Mouse (Mus musculus): ENCODE results near the gene Fbxo24.
A peak's percentile ranks its signal among the peaks of the same experiment; 100 is the strongest.

The Fbxo24 gene

GRCm38 (mm10) chr5:137628498-137629305 lies at the start of gene Fbxo24, which contains the start of the genes Lrch4 and Gm20605:
Fbxo24 (minus strand) TSS chr5:137629002.
Lrch4 (plus strand) TSS chr5:137629121.
Gm20605 (plus strand) TSS chr5:137629175.
- peak; percentile 99 for DNase-seq (ENCODE audit: low spot score)

DNA sequence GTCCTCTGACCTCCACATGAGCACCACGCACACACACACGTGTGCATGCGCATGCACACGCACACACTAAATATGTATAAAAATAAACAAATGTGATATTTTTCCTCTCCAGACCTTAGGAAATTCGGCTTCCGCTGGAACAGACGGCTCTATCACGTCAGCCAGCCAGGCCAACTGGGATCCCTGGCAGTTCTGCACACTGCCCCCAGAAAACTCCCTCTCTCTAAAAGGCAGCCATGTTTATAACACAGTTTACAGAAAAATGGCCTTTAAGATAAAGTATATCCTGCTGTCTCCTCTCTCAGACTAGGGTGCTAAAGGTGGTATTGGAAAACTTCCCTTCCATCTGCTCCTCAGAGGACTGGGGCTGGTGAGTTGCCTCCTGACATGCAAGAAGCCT lies 49.1 kb upstream of the Fbxo24 start:
- DNase-seq (ENCODE audit: low spot score), result no peak

DNA sequence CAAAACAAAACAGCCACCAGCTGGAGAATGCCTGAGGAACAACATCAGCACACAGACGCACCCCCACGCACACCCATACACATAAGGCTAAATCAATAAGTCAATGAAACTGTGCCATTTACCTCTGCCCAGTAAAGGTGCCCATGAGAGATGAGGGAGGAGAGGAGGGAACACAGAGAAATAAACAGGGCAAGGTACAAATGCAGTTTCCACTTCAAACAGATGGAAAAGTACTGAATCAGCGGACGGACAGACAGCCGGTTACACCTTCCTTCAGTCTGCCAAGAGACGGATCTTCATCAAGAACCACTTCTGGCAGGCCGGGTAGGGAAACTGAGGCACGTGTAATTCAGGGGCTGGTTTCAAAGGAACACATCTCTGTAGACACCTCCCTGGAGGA lies 46.0 kb upstream of the Fbxo24 start:
- no peak for DNase-seq (ENCODE audit: low spot score)

- no peak for DNase-seq (ENCODE audit: low spot score)
Measured at GRCm38 (mm10) chr5:137673015-137673414, 44.2 kb upstream of the Fbxo24 start.

DNA sequence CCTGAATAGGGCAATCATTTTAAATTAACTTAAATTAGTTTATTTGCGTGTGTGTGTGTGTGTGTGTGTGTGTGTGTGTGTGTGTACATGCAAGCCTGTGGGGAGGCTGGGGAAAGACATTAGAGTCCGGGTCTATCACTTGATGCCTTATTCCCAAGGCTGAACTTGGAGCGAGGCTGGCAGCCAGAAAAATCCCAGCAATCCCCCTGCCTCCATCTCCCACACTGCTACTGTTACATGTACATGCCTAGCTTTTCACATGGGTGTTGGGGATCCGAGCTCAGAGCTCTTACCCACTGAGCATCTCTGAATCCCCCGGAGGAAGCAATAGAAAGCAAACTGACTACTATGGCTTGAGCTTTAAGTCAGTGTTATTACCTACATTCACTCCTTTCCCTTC lies 43.6 kb upstream of the Fbxo24 start:
- DNase-seq (ENCODE audit: low spot score), result no peak

DNA sequence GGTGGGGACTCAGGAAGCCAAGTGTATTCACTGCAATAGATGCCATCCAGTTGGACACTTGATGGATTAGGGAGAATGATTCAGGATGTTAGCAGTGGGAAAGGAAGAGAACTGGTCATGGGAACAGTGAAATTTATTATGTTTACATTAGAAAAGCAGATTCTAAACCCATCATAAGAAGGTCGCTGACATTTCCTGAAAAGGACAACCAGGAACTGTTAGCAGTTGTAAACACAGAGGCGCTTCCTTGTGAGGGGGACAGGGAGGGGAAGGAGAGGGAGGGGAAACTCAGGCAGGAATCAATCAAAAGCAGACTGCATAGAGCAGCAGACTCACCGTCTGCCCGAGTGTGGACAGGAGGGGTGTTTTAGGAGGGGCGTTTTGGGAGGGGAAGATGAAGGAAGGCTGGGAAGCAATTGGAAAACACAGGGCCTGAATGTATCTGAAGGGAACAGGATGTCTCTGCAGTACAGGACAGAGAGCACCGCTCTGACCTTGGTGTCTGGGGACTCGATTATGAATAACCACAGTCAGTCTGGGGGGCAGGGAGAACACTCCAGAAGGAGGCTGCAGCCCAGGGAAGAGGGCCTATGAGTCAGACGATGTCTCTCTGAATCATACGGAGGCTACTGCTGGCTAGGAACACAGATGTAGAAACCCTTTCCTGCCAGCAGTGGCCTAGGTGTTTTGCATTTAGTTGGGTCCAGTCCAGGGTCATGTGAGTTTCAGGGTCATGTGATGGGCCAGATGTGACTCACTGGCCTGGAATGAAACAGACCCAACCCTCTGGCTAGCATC lies 42.8 kb upstream of the Fbxo24 start:
- peak; percentile 44 for DNase-seq (ENCODE audit: low spot score)

DNA sequence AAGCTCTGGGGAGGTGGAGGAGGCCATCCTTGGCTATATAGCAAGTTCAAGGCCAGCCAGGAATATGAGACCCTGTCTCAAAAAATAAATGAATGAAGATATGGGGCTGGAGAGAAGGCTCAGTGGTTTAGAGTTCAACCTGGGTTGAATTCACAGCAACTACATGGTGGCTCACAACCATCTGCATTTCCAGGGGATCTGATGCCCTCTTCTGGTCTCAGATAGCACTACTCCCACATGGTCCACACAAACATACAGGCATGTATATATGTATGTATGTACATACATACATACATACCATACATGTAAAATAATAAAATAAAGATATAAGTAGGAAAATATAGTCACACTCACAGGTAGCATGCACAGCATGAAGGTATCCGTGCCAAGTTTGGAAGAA lies 41.4 kb upstream of the Fbxo24 start:
- no peak for DNase-seq (ENCODE audit: low spot score)

- DNase-seq (ENCODE audit: low spot score), result no peak
Measured at GRCm38 (mm10) chr5:137668971-137669370, 40.2 kb upstream of the Fbxo24 start.

DNA sequence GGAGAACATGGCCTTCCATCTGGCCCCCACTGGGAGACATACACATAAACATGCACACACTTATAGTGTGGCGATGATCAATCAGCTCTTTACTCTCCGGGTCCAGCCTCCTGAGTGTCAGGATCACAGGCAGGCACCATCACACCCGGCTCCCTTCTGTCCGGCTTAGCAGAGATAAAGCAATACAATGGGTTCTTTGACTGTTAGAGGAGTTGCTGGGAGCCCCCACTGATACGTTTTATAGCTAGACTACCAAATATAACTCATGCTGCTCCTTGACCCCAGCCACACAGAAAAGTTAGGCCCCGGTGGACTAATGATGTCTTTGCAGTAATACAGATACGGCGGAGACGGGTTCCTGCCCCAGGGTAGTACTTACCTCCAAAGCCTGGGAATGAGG lies 34.3 kb upstream of the Fbxo24 start:
- DNase-seq (ENCODE audit: low spot score), result no peak

DNA sequence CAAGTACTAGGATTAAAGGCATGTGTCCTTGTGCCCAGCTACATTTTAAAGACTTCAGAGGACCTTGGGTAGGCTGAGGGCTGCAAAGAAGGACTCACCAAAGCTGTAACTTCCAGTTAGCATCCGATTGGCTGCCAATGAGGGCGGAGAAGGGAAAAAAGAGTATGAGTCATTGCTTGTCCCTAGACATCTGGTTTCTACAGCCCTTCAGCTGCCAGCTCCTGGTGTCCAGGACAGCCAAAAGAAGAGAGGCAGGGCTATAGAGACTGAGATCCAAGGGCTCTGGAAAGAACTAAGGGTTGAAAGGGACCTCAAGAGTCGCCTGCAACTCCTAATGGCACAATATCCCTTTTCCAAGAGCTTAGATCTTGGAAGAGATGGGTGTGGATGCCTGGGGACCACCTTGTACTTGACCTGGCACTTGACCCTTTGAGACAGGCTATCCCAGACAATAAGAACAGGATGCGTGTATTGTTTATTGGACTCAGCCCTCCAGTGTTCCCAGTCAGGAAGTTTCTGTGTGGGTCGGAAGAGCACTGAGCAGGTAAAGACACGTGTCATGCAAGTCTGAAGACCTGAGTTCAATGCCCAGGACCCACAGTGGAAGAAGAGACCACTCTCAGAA lies 31.4 kb upstream of the Fbxo24 start:
- DNase-seq (ENCODE audit: low spot score), result no peak

DNA sequence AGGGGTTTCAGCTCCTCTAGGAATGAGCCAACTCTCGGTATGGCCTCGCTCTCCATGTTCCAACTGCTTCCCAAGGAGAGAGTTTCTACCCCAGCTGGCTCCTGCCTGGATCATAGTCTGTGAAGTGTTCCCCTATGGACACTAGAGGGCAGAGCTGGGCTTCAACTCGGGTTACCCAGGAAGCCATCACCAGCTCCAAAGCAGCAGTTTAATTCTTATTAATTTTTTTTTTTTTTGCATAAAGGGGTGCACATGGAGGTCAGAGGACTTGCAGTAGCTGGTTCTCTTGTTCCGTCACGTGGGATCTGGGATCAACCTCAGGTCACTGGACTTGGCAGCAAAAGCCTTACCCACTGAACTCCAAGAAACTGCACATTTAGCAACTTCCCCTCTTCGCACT lies 28.2 kb upstream of the Fbxo24 start:
- peak; percentile 84 for DNase-seq (ENCODE audit: low spot score)

GRCm38 (mm10) chr5:137654746-137655145 lies 25.9 kb upstream of the Fbxo24 start:
- DNase-seq (ENCODE audit: low spot score), result no peak

DNA sequence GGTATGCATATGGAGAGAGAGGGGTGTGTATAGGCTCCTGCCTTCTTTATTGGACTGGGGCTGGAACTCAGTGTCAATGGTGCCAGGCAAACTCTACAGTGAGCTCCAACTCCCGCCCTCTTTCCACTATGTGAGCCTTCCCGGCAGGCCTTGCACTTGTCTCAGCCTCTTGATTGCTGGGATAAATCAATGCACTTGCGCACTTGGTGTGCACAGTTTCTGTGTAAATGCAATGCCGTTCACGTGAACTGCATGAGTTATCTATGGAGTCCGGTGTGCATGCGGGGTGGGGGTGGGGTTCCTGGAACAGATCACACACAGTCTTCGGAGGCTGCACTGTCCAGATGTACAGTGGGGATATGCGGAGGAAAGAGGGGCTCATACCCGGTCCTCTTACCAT lies 24.6 kb upstream of the Fbxo24 start:
- no peak for DNase-seq (ENCODE audit: low spot score)

GRCm38 (mm10) chr5:137652474-137652873 lies 23.7 kb upstream of the Fbxo24 start:
- DNase-seq (ENCODE audit: low spot score), result peak; percentile 78

GRCm38 (mm10) chr5:137649669-137650571 lies 21.1 kb upstream of the Fbxo24 start:
- peak; percentile 29 for DNase-seq (ENCODE audit: low spot score)

- no peak for DNase-seq (ENCODE audit: low spot score)
Measured at GRCm38 (mm10) chr5:137649251-137649650, 20.4 kb upstream of the Fbxo24 start.

DNA sequence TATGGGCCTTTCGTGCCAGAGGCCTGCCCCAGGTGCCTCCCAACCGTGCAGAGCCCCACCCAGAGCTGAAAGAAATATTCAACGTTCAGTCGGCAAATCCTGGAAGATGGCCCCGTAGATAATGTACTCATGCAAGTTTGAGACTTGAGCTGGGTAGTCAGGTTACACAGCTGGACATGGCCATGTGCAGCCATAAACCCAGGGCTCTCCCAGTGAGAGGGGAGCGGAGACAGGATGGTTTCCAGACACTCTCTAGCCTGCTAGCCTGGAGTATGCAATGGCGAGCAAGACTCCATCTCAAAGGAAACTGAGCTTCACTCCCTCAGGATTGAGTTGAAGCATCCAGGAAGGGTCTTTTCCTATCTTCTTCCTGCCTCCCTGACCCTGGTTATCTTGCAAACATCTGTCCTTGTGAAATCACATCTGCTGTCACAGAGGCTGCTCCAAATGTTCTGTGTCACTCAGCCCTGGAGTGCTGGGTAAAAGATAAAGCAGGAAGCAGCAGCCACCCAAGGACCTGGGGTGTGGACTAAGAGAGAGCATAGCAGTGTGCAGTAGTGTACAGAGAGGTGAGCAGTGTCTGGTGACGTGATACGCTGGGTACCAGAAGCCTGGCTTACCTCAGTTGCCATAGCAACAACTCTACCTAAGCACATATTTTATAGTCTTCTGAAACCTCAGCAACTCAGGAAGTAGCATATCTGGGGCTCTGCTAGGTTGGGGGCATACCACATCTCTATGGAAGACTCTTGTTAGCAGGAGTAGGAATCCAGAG lies 19.2 kb upstream of the Fbxo24 start:
- DNase-seq (ENCODE audit: low spot score), result no peak

GRCm38 (mm10) chr5:137645652-137646091 lies 16.9 kb upstream of the Fbxo24 start, which contains the start of gene Irs3:
Irs3 (minus strand) TSS chr5:137645714.
- peak; percentile 41 for DNase-seq (ENCODE audit: low spot score)

GRCm38 (mm10) chr5:137645091-137645651 lies 16.4 kb upstream of the Fbxo24 start:
- peak; percentile 57 for DNase-seq (ENCODE audit: low spot score)

DNA sequence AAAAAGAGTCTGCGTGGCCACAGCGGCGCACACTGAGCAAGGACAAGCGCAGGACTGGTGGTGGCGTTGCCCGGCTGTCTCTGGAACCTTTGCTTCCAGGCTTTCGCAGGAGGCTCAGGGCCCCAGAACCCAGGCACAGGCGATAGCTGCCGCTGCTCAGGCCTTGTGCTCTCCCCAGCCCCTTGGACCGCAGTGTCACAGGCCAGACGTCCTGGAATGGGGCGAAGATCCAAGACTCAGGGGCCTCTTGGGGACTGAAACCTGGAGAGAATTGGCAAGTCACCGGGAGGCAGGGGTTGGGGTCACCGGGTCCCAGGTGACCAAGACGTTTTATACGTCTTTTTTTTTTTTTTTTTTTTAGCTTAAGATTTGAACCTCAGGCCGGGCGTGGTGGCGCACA lies 15.7 kb upstream of the Fbxo24 start:
- DNase-seq (ENCODE audit: low spot score), result no peak
